Mouse (Mus musculus): ENCODE data around the gene Cinp.

The Cinp gene

GRCm38 (mm10) chr12:110837192-110837841 lies 51.6 kb downstream of the Cinp start:
- intact Hi-C loops (cut with DNase I), result no loop called here

- intact Hi-C loops (cut with DNase I), result no loop called here
Observed at GRCm38 (mm10) chr12:110836729-110837128, 52.2 kb downstream of the Cinp start.

- intact Hi-C loops (cut with DNase I), result no loop called here
Observed at GRCm38 (mm10) chr12:110835182-110835581, 53.8 kb downstream of the Cinp start.

GRCm38 (mm10) chr12:110830293-110831024 lies 58.5 kb downstream of the Cinp start:
- intact Hi-C loops (cut with DNase I), result no loop called here

DNA sequence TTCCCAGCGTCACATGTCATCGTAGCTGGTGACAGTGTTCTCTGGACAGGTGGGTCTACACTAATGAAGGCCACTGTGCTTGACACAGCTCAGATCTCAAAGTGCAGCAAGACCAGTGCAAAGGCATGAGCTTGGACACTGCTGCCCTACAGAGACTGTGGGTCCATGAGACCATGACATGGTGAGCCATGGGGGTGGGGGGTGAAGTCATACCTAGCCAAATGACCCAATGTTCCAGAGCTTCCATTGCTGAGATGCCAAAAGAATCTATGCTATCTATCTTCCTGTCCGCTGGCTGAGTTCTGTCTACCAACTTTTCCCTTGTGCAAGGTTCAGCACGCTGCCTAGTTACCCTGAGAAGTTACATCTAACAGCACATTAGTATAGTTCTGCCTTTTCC lies 60.0 kb downstream of the Cinp start:
- intact Hi-C loops (cut with DNase I), result no loop called here
